Mouse (Mus musculus): Measurements from ENCODE around the gene Chga. TPM values are rescaled to one million over a fixed set of nuclear protein-coding genes. Genes with fewer than 3 reads are reported as not detected.

The Chga gene
- polyA plus RNA-seq, 1 experiment, result 8.5 TPM

DNA sequence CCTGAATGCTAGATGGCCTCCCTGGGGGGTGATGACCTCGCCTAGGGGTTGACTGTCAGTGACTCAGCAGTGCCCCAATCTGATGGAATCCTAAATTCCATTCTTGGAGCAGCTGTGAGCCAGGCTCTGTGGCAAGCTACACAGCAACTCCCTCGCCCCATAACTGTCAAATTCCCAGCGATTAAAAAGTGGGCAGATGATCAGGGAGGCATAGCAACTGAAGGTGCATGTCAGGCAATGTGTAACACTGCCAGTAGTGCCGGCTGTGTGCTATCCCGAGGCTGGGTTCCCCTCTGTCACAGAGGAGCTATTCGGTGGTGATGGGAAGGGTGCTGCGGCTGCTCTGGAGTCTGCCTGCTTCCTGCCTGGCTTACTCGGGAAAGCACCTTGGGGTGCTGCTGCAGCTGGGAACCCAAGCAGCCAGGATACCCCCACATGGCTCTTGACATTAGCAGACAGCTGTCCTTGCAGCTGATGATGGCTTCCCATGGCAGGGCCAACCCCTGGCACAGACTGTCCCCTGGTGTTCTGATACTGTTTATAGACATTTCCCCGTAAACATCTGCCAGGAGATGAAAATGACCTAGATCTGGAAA, 31.6 kb downstream of the Chga start:
- H3K36me3 ChIP-seq (ENCODE audit: control insufficient read depth, insufficient read depth, low read length), result no peaks in the 10 kb centered on the region
- no peak for TF ChIP-seq POLR2A (IDR thresholded peaks at IDR 0.05; ENCODE audit: control insufficient read depth, low read depth, low read length)
- TF ChIP-seq CTCF (IDR thresholded peaks at IDR 0.05; ENCODE audit: control insufficient read depth, insufficient read depth, insufficient replicate concordance, low read depth, low read length), result no peak
- no peaks in the 10 kb centered on the region for H3K4me1 ChIP-seq (ENCODE audit: control insufficient read depth, insufficient read depth, low read length)
- H3K4me3 ChIP-seq (ENCODE audit: control insufficient read depth, low read depth, low read length), result no peak overlapping the region
- no peaks in the 10 kb centered on the region for H3K27me3 ChIP-seq (ENCODE audit: control insufficient read depth, insufficient read depth, low read length)
- H3K27ac ChIP-seq (ENCODE audit: control insufficient read depth, insufficient read depth, low read depth, low read length), result no peak overlapping the region

GRCm38 (mm10) chr12:102587106-102587505, 32.3 kb downstream of the Chga start:
- no peak overlapping the region for H3K27ac ChIP-seq (ENCODE audit: control insufficient read depth, insufficient read depth, low read depth, low read length)
- no peak overlapping the region for H3K4me3 ChIP-seq (ENCODE audit: control insufficient read depth, low read depth, low read length)
- H3K27me3 ChIP-seq (ENCODE audit: control insufficient read depth, insufficient read depth, low read length), result no peaks in the 10 kb centered on the region
- H3K4me1 ChIP-seq (ENCODE audit: control insufficient read depth, insufficient read depth, low read length), result no peaks in the 10 kb centered on the region
- no peaks in the 10 kb centered on the region for H3K36me3 ChIP-seq (ENCODE audit: control insufficient read depth, insufficient read depth, low read length)
- TF ChIP-seq CTCF (IDR thresholded peaks at IDR 0.05; ENCODE audit: control insufficient read depth, insufficient read depth, insufficient replicate concordance, low read depth, low read length) (no peak), POLR2A (IDR thresholded peaks at IDR 0.05; ENCODE audit: control insufficient read depth, low read depth, low read length) (no peak)

DNA sequence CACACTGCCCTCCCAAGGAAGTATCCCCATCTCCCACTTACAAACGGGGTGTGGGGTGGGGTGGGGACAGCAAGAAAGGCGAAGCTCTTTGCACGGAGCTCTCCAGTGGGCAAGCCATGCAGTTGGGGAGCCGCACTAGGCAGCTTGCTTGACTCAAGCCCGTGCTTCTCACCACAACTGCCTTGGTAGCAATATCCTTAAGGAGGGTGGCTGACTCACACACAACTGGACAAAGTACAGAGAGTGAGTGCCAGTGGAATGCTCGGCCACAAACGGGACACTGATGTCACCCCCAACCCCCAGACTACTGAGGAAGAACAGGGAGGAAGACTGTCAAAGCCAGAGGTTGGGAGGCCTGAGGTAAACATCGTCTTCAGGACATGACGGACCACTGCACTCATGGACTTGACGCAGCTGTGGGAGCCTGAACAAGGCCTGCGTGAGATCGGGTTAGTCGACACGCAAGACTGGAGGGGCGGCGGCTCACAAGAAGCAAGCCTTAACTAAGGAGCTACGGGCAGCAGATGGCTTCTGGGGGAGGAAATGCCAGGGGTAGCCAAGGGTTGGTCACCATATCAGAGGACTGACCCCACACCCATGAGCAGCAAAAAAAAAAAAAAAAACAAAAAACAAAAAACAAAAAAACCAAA, 36.1 kb downstream of the Chga start:
- TF ChIP-seq POLR2A (IDR thresholded peaks at IDR 0.05; ENCODE audit: control insufficient read depth, low read depth, low read length) (no peak), CTCF (IDR thresholded peaks at IDR 0.05; ENCODE audit: control insufficient read depth, insufficient read depth, insufficient replicate concordance, low read depth, low read length) (no peak)
- no peaks in the 10 kb centered on the region for H3K36me3 ChIP-seq (ENCODE audit: control insufficient read depth, insufficient read depth, low read length)
- H3K4me1 ChIP-seq (ENCODE audit: control insufficient read depth, insufficient read depth, low read length), result no peaks in the 10 kb centered on the region
- H3K4me3 ChIP-seq (ENCODE audit: control insufficient read depth, low read depth, low read length), result no peak overlapping the region
- no peak overlapping the region for H3K27ac ChIP-seq (ENCODE audit: control insufficient read depth, insufficient read depth, low read depth, low read length)
- no peaks in the 10 kb centered on the region for H3K27me3 ChIP-seq (ENCODE audit: control insufficient read depth, insufficient read depth, low read length)

- H3K27me3 ChIP-seq (ENCODE audit: control insufficient read depth, insufficient read depth, low read length), result no peaks in the 10 kb centered on the region
- H3K4me3 ChIP-seq (ENCODE audit: control insufficient read depth, low read depth, low read length), result no peak overlapping the region
- no peaks in the 10 kb centered on the region for H3K36me3 ChIP-seq (ENCODE audit: control insufficient read depth, insufficient read depth, low read length)
- TF ChIP-seq POLR2A (IDR thresholded peaks at IDR 0.05; ENCODE audit: control insufficient read depth, low read depth, low read length) (no peak), CTCF (IDR thresholded peaks at IDR 0.05; ENCODE audit: control insufficient read depth, insufficient read depth, insufficient replicate concordance, low read depth, low read length) (no peak)
- H3K4me1 ChIP-seq (ENCODE audit: control insufficient read depth, insufficient read depth, low read length), result no peaks in the 10 kb centered on the region
- no peak overlapping the region for H3K27ac ChIP-seq (ENCODE audit: control insufficient read depth, insufficient read depth, low read depth, low read length)
Observed at GRCm38 (mm10) chr12:102593699-102594098, 38.9 kb downstream of the Chga start.

DNA sequence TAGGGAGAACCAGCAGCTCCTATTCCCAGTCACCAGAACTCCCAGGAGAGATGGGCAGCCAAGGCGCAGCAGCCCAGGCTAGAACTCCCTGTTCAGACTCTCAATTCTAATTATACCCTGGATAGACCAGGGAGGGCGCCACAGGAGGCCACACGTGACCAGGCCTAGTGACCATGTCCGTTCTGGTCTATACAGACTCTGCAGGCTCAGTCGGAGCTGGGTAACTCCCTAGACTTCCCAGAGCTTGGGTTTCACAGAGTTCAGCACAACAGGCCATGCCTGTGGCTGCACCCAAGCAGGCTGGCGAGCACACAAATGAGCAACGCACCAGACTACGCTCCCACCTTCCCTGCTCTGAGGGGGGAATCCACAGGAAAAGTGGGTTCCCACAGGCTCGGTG, 39.9 kb downstream of the Chga start:
- no peaks in the 10 kb centered on the region for H3K27me3 ChIP-seq (ENCODE audit: control insufficient read depth, insufficient read depth, low read length)
- no peak overlapping the region for H3K4me3 ChIP-seq (ENCODE audit: control insufficient read depth, low read depth, low read length)
- H3K36me3 ChIP-seq (ENCODE audit: control insufficient read depth, insufficient read depth, low read length), result no peaks in the 10 kb centered on the region
- no peak overlapping the region for H3K27ac ChIP-seq (ENCODE audit: control insufficient read depth, insufficient read depth, low read depth, low read length)
- no peak for TF ChIP-seq POLR2A (IDR thresholded peaks at IDR 0.05; ENCODE audit: control insufficient read depth, low read depth, low read length)
- TF ChIP-seq CTCF (IDR thresholded peaks at IDR 0.05; ENCODE audit: control insufficient read depth, insufficient read depth, insufficient replicate concordance, low read depth, low read length), result no peak
- no peaks in the 10 kb centered on the region for H3K4me1 ChIP-seq (ENCODE audit: control insufficient read depth, insufficient read depth, low read length)

GRCm38 (mm10) chr12:102596410-102596809, 41.6 kb downstream of the Chga start:
- H3K4me3 ChIP-seq (ENCODE audit: control insufficient read depth, low read depth, low read length), result no peak overlapping the region
- H3K27me3 ChIP-seq (ENCODE audit: control insufficient read depth, insufficient read depth, low read length), result no peaks in the 10 kb centered on the region
- H3K27ac ChIP-seq (ENCODE audit: control insufficient read depth, insufficient read depth, low read depth, low read length), result no peak overlapping the region
- TF ChIP-seq CTCF (IDR thresholded peaks at IDR 0.05; ENCODE audit: control insufficient read depth, insufficient read depth, insufficient replicate concordance, low read depth, low read length) (peak; percentile 69), POLR2A (IDR thresholded peaks at IDR 0.05; ENCODE audit: control insufficient read depth, low read depth, low read length) (no peak)
- H3K36me3 ChIP-seq (ENCODE audit: control insufficient read depth, insufficient read depth, low read length), result no peaks in the 10 kb centered on the region
- H3K4me1 ChIP-seq (ENCODE audit: control insufficient read depth, insufficient read depth, low read length), result no peaks in the 10 kb centered on the region

DNA sequence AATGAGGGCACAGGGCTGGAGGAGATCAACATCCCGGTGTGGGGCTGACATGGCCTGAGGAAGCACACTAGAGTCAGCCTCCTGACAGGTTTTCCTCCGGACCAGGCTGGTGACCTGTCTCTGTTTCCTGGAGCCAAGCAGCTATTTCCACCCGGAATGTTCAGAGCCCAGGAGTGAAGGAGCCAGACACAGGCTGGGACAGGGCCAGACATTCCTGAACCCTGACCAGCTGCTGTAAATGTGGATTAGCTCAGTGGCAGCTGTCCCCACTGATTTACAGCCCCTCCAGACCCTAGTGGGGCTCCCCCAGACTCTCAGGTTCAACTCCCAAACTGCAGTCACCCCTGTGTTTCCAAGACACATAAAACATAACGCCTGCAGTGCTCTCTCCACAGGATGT, 42.7 kb downstream of the Chga start:
- no peak for TF ChIP-seq POLR2A (IDR thresholded peaks at IDR 0.05; ENCODE audit: control insufficient read depth, low read depth, low read length)
- Histone ChIP-seq H3K27me3 (ENCODE audit: control insufficient read depth, insufficient read depth, low read length) (no peaks in the 10 kb centered on the region), H3K36me3 (ENCODE audit: control insufficient read depth, insufficient read depth, low read length) (no peaks in the 10 kb centered on the region), H3K4me1 (ENCODE audit: control insufficient read depth, insufficient read depth, low read length) (no peaks in the 10 kb centered on the region), H3K4me3 (ENCODE audit: control insufficient read depth, low read depth, low read length) (no peak overlapping the region), H3K27ac (ENCODE audit: control insufficient read depth, insufficient read depth, low read depth, low read length) (no peak overlapping the region)
